In the genomic region with DNA sequence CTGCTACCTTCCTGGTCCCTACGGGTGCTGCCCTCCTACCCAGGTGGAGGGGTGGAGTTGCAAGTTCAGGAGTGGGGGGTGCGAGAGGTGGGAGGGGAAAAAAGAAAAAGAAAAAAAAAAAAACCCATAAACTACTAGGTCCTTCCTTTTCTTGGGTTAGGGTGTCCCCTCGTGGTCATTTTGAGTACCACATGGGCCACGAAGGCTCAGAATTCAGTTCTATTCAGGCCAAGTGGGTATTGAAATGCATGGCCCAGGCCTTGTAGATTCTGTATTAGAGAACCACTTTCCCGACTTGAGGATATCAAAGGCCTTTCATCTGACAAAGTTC, we compare ENCODE assay signal across 8 mouse cellular contexts. TPM values are rescaled to one million over a fixed set of nuclear protein-coding genes. Genes with fewer than 3 reads are reported as not detected.
A peak's percentile ranks its signal among the peaks of the same experiment; 100 is the strongest.
DNase-seq lines count a peak whose midpoint lies in the region; ATAC-seq lines count a peak whose summit lies in the region.

No protein-coding gene starts in this region.

- peak; percentile 64 for ATAC-seq in inflammation-experienced regulatory T-cells, adult 6 months
- ATAC-seq in megakaryocyte-erythroid progenitor cell, adult 5-6 weeks (replicated peaks; ENCODE audit: low FRiP score, low TSS enrichment, poor library complexity, severe bottlenecking): peak; percentile 60

- intact Hi-C loops in left cerebral cortex, postnatal 14 days (cut with DNase I): loop anchor here (2.0 to 10.0 kb wide), 3 partner anchors 123 to 491 kb away; a partner anchor contains a TSS

- DNase-seq in T-cell, adult 2 months (ENCODE audit: low spot score): peak; percentile 70
- DNase-seq in cerebellum, adult 9-11 months: peak; percentile 76
- peak; percentile 51 to 76 for DNase-seq in frontal cortex, postnatal 10 days (ENCODE audit: low spot score in 2 of 2)
- DNase-seq in left cerebral cortex, postnatal 14 days (ENCODE audit: low spot score in 2 of 2): peak; percentile 81 to 86
- DNase-seq in right cerebral cortex, postnatal 36 days (ENCODE audit: low spot score in 2 of 2): peak; percentile 41 to 60
- peak; percentile 41 for DNase-seq in yolk sac, embryonic 10.5 days (ENCODE audit: low spot score)

RNA-seq across cellular contexts. Expression of a gene that starts 8.0 kb away (rescaled TPM):
- polyA plus RNA-seq in inflammation-experienced regulatory T-cells, adult 6 months (2017; shearing (Covaris generic)): not detected
- 10 to 100 TPM; 11.3 to 16.2 TPM for total RNA-seq in left cerebral cortex, postnatal 14 days (2021)
- total RNA-seq in megakaryocyte-erythroid progenitor cell, adult 5-6 weeks (2014; fragmentation: Nextera tagmentation): 0.22 and 1.2 TPM in 2 replicates
- 1.1 TPM in 1 of 2 replicates, not detected in the other for total RNA-seq in megakaryocyte-erythroid progenitor cell, adult 5-6 weeks (2017)

RNA-seq across cellular contexts. Expression of a gene that starts 28.6 kb away (rescaled TPM):
- polyA plus RNA-seq in inflammation-experienced regulatory T-cells, adult 6 months (2017; shearing (Covaris generic)): under 1 TPM in 2 of 3 experiments, not detected in 1; 0.09 to 0.60 TPM
- total RNA-seq in left cerebral cortex, postnatal 14 days (2021): 100 to 1,000 TPM; 174 to 177 TPM
- not detected in 2 replicates for total RNA-seq in megakaryocyte-erythroid progenitor cell, adult 5-6 weeks (2014; fragmentation: Nextera tagmentation)
- not detected in 2 replicates for total RNA-seq in megakaryocyte-erythroid progenitor cell, adult 5-6 weeks (2017)

RNA-seq across cellular contexts. Expression of a gene that starts 35.6 kb away (rescaled TPM):
- polyA plus RNA-seq in inflammation-experienced regulatory T-cells, adult 6 months (2017; shearing (Covaris generic)): 1 to 10 TPM; 2.7 to 4.2 (median 4.1) TPM
- total RNA-seq in left cerebral cortex, postnatal 14 days (2021): under 1 TPM; 0.55 to 0.66 TPM
- not detected in 2 replicates for total RNA-seq in megakaryocyte-erythroid progenitor cell, adult 5-6 weeks (2014; fragmentation: Nextera tagmentation)
- total RNA-seq in megakaryocyte-erythroid progenitor cell, adult 5-6 weeks (2017): not detected in 2 replicates

RNA-seq across cellular contexts. Expression of a gene that starts 57.7 kb away (rescaled TPM):
- not detected for polyA plus RNA-seq in inflammation-experienced regulatory T-cells, adult 6 months (2017; shearing (Covaris generic))
- under 1 TPM in 1 of 2 experiments, not detected in 1; 0.25 TPM for total RNA-seq in left cerebral cortex, postnatal 14 days (2021)
- total RNA-seq in megakaryocyte-erythroid progenitor cell, adult 5-6 weeks (2014; fragmentation: Nextera tagmentation): not detected in 2 replicates
- not detected in 2 replicates for total RNA-seq in megakaryocyte-erythroid progenitor cell, adult 5-6 weeks (2017)

Comparison
In these comparisons a context has a peak if more than half of its experiments do, and no peak if none do; other contexts are left out.
1. Peak in every context shown above with its lines: DNase-seq and ATAC-seq.
2. RNA of a gene that starts 8.0 kb away (total RNA-seq): 11.3 to 16.2 TPM in left cerebral cortex, postnatal 14 days; 0.22 to 1.2 TPM in megakaryocyte-erythroid progenitor cell, adult 5-6 weeks; every median in the first group is over 4 times any median in the second.
3. RNA of a gene that starts 28.6 kb away (total RNA-seq): 174 to 177 TPM in left cerebral cortex, postnatal 14 days; not detected in megakaryocyte-erythroid progenitor cell, adult 5-6 weeks; every median in the first group is over 100 times any median in the second.